Mouse (Mus musculus): ENCODE results near the gene Qrsl1.

- TF ChIP-seq CTCF (IDR thresholded peaks at IDR 0.05; ENCODE audit: borderline replicate concordance, insufficient read depth, low read length) (no peak), POLR2A (IDR thresholded peaks at IDR 0.05; ENCODE audit: low read depth, low read length) (no peak)
Measured at GRCm38 (mm10) chr10:43828686-43829015, 72.9 kb downstream of the Qrsl1 start.
